Mouse (Mus musculus): ENCODE measurements around the gene Hs3st3a1. TPM values are rescaled to one million over a fixed set of nuclear protein-coding genes. Genes with fewer than 3 reads are reported as not detected.

Hs3st3a1 gene
- polyA plus RNA-seq, 1 experiment from 2014 or later = 0.11 TPM

- under 1% methylated on average over 24 of the region's 24 CpGs for WGBS
- Histone ChIP-seq H3K4me1 (ENCODE audit: control insufficient read depth, insufficient read depth, low read length) (peaks cover 11% of the 10 kb centered on the region; the same call in 1 of the 2 replicates), H3K9me3 (replicated peaks; ENCODE audit: control insufficient read depth, low read length) (0 out of 2 replicates have a peak, but pooled peaks cover 4% of the 10 kb centered on the region), H3K36me3 (ENCODE audit: control insufficient read depth, insufficient read depth) (no peaks in the 10 kb centered on the region), H3K4me3 (ENCODE audit: low read length) (peak within 1 kb of the TSS; percentile 59), H3K4me2 (ENCODE audit: low read depth, low read length) (peak within 1 kb of the TSS; percentile 99), H3K9ac (ENCODE audit: low read length) (peak within 1 kb of the TSS; percentile 68), H3K27me3 (ENCODE audit: control insufficient read depth, insufficient read depth, low read length) (peaks cover 28% of the 10 kb centered on the region), H3K27ac (ENCODE audit: low read length) (no peak within 1 kb of the TSS)
- no peak for ATAC-seq (replicated peaks; ENCODE audit: extremely low read depth, insufficient read depth, low FRiP score)
These were observed 1.2 kb downstream of the Hs3st3a1 start, which contains the start of gene F930015N05Rik for GRCm38 (mm10) chr11:64436412-64436727. Gene F930015N05Rik, minus strand, starts transcription at chr11:64436653.

GRCm38 (mm10) chr11:64436791-64437298, 1.7 kb downstream of the Hs3st3a1 start:
- H3K36me3 ChIP-seq (ENCODE audit: control insufficient read depth, insufficient read depth) = no peaks in the 10 kb centered on the region
- WGBS = 37% methylated on average over 5 of the region's 5 CpGs
- no peak overlapping the region for H3K27ac ChIP-seq (ENCODE audit: low read length)
- peaks cover 28% of the 10 kb centered on the region for H3K27me3 ChIP-seq (ENCODE audit: control insufficient read depth, insufficient read depth, low read length)
- 0 out of 2 replicates have a peak, but pooled peaks cover 4% of the 10 kb centered on the region for H3K9me3 ChIP-seq (replicated peaks; ENCODE audit: control insufficient read depth, low read length)
- peak overlapping the region; percentile 59 for H3K4me3 ChIP-seq (ENCODE audit: low read length)
- peak overlapping the region; percentile 99 for H3K4me2 ChIP-seq (ENCODE audit: low read depth, low read length)
- peaks cover 13% of the 10 kb centered on the region for H3K4me1 ChIP-seq (ENCODE audit: control insufficient read depth, insufficient read depth, low read length)
- no peak overlapping the region for H3K9ac ChIP-seq (ENCODE audit: low read length)
- ATAC-seq (replicated peaks; ENCODE audit: extremely low read depth, insufficient read depth, low FRiP score) = no peak

GRCm38 (mm10) chr11:64437721-64438120, 2.6 kb downstream of the Hs3st3a1 start:
- no peak overlapping the region for H3K27ac ChIP-seq (ENCODE audit: low read length)
- 83% methylated on average over 3 of the region's 3 CpGs for WGBS
- H3K9me3 ChIP-seq (replicated peaks; ENCODE audit: control insufficient read depth, low read length) = 0 out of 2 replicates have a peak, but pooled peaks cover 4% of the 10 kb centered on the region
- no peak overlapping the region for H3K4me2 ChIP-seq (ENCODE audit: low read depth, low read length)
- H3K4me3 ChIP-seq (ENCODE audit: low read length) = no peak overlapping the region
- no peaks in the 10 kb centered on the region for H3K36me3 ChIP-seq (ENCODE audit: control insufficient read depth, insufficient read depth)
- peaks cover 15% of the 10 kb centered on the region for H3K4me1 ChIP-seq (ENCODE audit: control insufficient read depth, insufficient read depth, low read length)
- no peak for ATAC-seq (replicated peaks; ENCODE audit: extremely low read depth, insufficient read depth, low FRiP score)
- no peak overlapping the region for H3K9ac ChIP-seq (ENCODE audit: low read length)
- peaks cover 25% of the 10 kb centered on the region for H3K27me3 ChIP-seq (ENCODE audit: control insufficient read depth, insufficient read depth, low read length)

GRCm38 (mm10) chr11:64438909-64439308, 3.8 kb downstream of the Hs3st3a1 start:
- Histone ChIP-seq H3K9me3 (replicated peaks; ENCODE audit: control insufficient read depth, low read length) (0 out of 2 replicates have a peak, but pooled peaks cover 3% of the 10 kb centered on the region), H3K36me3 (ENCODE audit: control insufficient read depth, insufficient read depth) (no peaks in the 10 kb centered on the region), H3K27ac (ENCODE audit: low read length) (no peak overlapping the region), H3K27me3 (ENCODE audit: control insufficient read depth, insufficient read depth, low read length) (peaks cover 22% of the 10 kb centered on the region), H3K9ac (ENCODE audit: low read length) (no peak overlapping the region), H3K4me3 (ENCODE audit: low read length) (no peak overlapping the region), H3K4me1 (ENCODE audit: control insufficient read depth, insufficient read depth, low read length) (peaks cover 15% of the 10 kb centered on the region), H3K4me2 (ENCODE audit: low read depth, low read length) (no peak overlapping the region)
- ATAC-seq (replicated peaks; ENCODE audit: extremely low read depth, insufficient read depth, low FRiP score) = no peak
- WGBS = 39% methylated on average over 3 of the region's 3 CpGs

- Histone ChIP-seq H3K27ac (ENCODE audit: low read length) (no peak overlapping the region), H3K9ac (ENCODE audit: low read length) (0 out of 2 replicates have a peak overlapping the region, but pooled peaks have one; percentile 46), H3K27me3 (ENCODE audit: control insufficient read depth, insufficient read depth, low read length) (peaks cover 17% of the 10 kb centered on the region), H3K4me3 (ENCODE audit: low read length) (peak overlapping the region; percentile 32), H3K9me3 (replicated peaks; ENCODE audit: control insufficient read depth, low read length) (no peaks in the 10 kb centered on the region), H3K4me2 (ENCODE audit: low read depth, low read length) (peak overlapping the region; percentile 60), H3K36me3 (ENCODE audit: control insufficient read depth, insufficient read depth) (no peaks in the 10 kb centered on the region), H3K4me1 (ENCODE audit: control insufficient read depth, insufficient read depth, low read length) (peaks cover 4% of the 10 kb centered on the region; the same call in 1 of the 2 replicates)
- WGBS = 21% methylated on average over 8 of the region's 8 CpGs
- ATAC-seq (replicated peaks; ENCODE audit: extremely low read depth, insufficient read depth, low FRiP score) = no peak
These were observed 7.0 kb downstream of the Hs3st3a1 start for GRCm38 (mm10) chr11:64442119-64442518.

GRCm38 (mm10) chr11:64442701-64443100, 7.6 kb downstream of the Hs3st3a1 start:
- peaks cover 15% of the 10 kb centered on the region for H3K27me3 ChIP-seq (ENCODE audit: control insufficient read depth, insufficient read depth, low read length)
- no peak for ATAC-seq (replicated peaks; ENCODE audit: extremely low read depth, insufficient read depth, low FRiP score)
- no peaks in the 10 kb centered on the region for H3K9me3 ChIP-seq (replicated peaks; ENCODE audit: control insufficient read depth, low read length)
- WGBS = 45% methylated on average over 3 of the region's 3 CpGs
- H3K27ac ChIP-seq (ENCODE audit: low read length) = no peak overlapping the region
- no peak overlapping the region for H3K9ac ChIP-seq (ENCODE audit: low read length)
- H3K36me3 ChIP-seq (ENCODE audit: control insufficient read depth, insufficient read depth) = no peaks in the 10 kb centered on the region
- H3K4me3 ChIP-seq (ENCODE audit: low read length) = no peak overlapping the region
- no peak overlapping the region for H3K4me2 ChIP-seq (ENCODE audit: low read depth, low read length)
- peaks cover 4% of the 10 kb centered on the region; the same call in 1 of the 2 replicates for H3K4me1 ChIP-seq (ENCODE audit: control insufficient read depth, insufficient read depth, low read length)

- 63% methylated on average over 1 of the region's 1 CpGs for WGBS
- H3K27ac ChIP-seq (ENCODE audit: low read length) = no peak overlapping the region
- H3K4me1 ChIP-seq (ENCODE audit: control insufficient read depth, insufficient read depth, low read length) = peaks cover 4% of the 10 kb centered on the region; the same call in 1 of the 2 replicates
- no peaks in the 10 kb centered on the region for H3K36me3 ChIP-seq (ENCODE audit: control insufficient read depth, insufficient read depth)
- H3K9ac ChIP-seq (ENCODE audit: low read length) = no peak overlapping the region
- no peaks in the 10 kb centered on the region for H3K9me3 ChIP-seq (replicated peaks; ENCODE audit: control insufficient read depth, low read length)
- no peak overlapping the region for H3K4me3 ChIP-seq (ENCODE audit: low read length)
- no peak for ATAC-seq (replicated peaks; ENCODE audit: extremely low read depth, insufficient read depth, low FRiP score)
- peaks cover 3% of the 10 kb centered on the region; the same call in 1 of the 2 replicates for H3K27me3 ChIP-seq (ENCODE audit: control insufficient read depth, insufficient read depth, low read length)
- no peak overlapping the region for H3K4me2 ChIP-seq (ENCODE audit: low read depth, low read length)
These were observed 10.1 kb downstream of the Hs3st3a1 start for GRCm38 (mm10) chr11:64445227-64445626.

GRCm38 (mm10) chr11:64448586-64449315, 13.6 kb downstream of the Hs3st3a1 start:
- Histone ChIP-seq H3K36me3 (ENCODE audit: control insufficient read depth, insufficient read depth) (no peaks in the 10 kb centered on the region), H3K4me3 (ENCODE audit: low read length) (no peak overlapping the region), H3K27me3 (ENCODE audit: control insufficient read depth, insufficient read depth, low read length) (no peaks in the 10 kb centered on the region), H3K9ac (ENCODE audit: low read length) (no peak overlapping the region), H3K4me2 (ENCODE audit: low read depth, low read length) (no peak overlapping the region), H3K27ac (ENCODE audit: low read length) (no peak overlapping the region), H3K4me1 (ENCODE audit: control insufficient read depth, insufficient read depth, low read length) (no peaks in the 10 kb centered on the region), H3K9me3 (replicated peaks; ENCODE audit: control insufficient read depth, low read length) (no peaks in the 10 kb centered on the region)
- ATAC-seq (replicated peaks; ENCODE audit: extremely low read depth, insufficient read depth, low FRiP score) = no peak
- WGBS = 70% methylated on average over 9 of the region's 9 CpGs

GRCm38 (mm10) chr11:64461746-64462145, 26.6 kb downstream of the Hs3st3a1 start:
- Histone ChIP-seq H3K4me3 (ENCODE audit: low read length) (no peak overlapping the region), H3K9me3 (replicated peaks; ENCODE audit: control insufficient read depth, low read length) (no peaks in the 10 kb centered on the region), H3K4me1 (ENCODE audit: control insufficient read depth, insufficient read depth, low read length) (no peaks in the 10 kb centered on the region), H3K9ac (ENCODE audit: low read length) (no peak overlapping the region), H3K36me3 (ENCODE audit: control insufficient read depth, insufficient read depth) (no peaks in the 10 kb centered on the region), H3K4me2 (ENCODE audit: low read depth, low read length) (no peak overlapping the region), H3K27ac (ENCODE audit: low read length) (no peak overlapping the region), H3K27me3 (ENCODE audit: control insufficient read depth, insufficient read depth, low read length) (no peaks in the 10 kb centered on the region)
- 62% methylated on average over 3 of the region's 3 CpGs for WGBS
- no peak for ATAC-seq (replicated peaks; ENCODE audit: extremely low read depth, insufficient read depth, low FRiP score)
